Mouse (Mus musculus): ENCODE measurements around the gene Hba-x.
"Not testable (repeated sequence)": the region's sequence is repeated elsewhere in the genome, so short reads cannot be mapped to it uniquely, and the experiment has no call there.

Hba-x gene

GRCm38 (mm10) chr11:32250880-32251763 is 25.1 kb upstream of the Hba-x start:
- in situ Hi-C loops (cut with MseI, MboI), result no loop called here

GRCm38 (mm10) chr11:32253121-32253520 is 23.1 kb upstream of the Hba-x start:
- in situ Hi-C loops (cut with MseI, MboI), result no loop called here

- in situ Hi-C loops (cut with MseI, MboI), result no loop called here
Measured at GRCm38 (mm10) chr11:32256146-32256545, 20.1 kb upstream of the Hba-x start.

GRCm38 (mm10) chr11:32256566-32256965 is 19.6 kb upstream of the Hba-x start:
- in situ Hi-C loops (cut with MseI, MboI), result no loop called here

GRCm38 (mm10) chr11:32262674-32263415 is 13.4 kb upstream of the Hba-x start:
- in situ Hi-C loops (cut with MseI, MboI), result no loop called here

GRCm38 (mm10) chr11:32265117-32265738 is 11.0 kb upstream of the Hba-x start:
- in situ Hi-C loops (cut with MseI, MboI), result no loop called here

GRCm38 (mm10) chr11:32266194-32266593 is 10.0 kb upstream of the Hba-x start:
- in situ Hi-C loops (cut with MseI, MboI), result no loop called here

GRCm38 (mm10) chr11:32266776-32267175 is 9.4 kb upstream of the Hba-x start:
- in situ Hi-C loops (cut with MseI, MboI), result no loop called here

GRCm38 (mm10) chr11:32267188-32267884 is 8.9 kb upstream of the Hba-x start, which contains the start of gene Nprl3:
Gene Nprl3, minus strand, starts transcription at chr11:32267707.
- in situ Hi-C loops (cut with MseI, MboI), result no loop called here

- in situ Hi-C loops (cut with MseI, MboI), result no loop called here
Measured at GRCm38 (mm10) chr11:32267964-32268363, 8.2 kb upstream of the Hba-x start.

- in situ Hi-C loops (cut with MseI, MboI), result no loop called here
Measured at GRCm38 (mm10) chr11:32268952-32269351, 7.2 kb upstream of the Hba-x start.

- in situ Hi-C loops (cut with MseI, MboI), result no loop called here
Measured at GRCm38 (mm10) chr11:32271178-32271577, 5.0 kb upstream of the Hba-x start.

GRCm38 (mm10) chr11:32277736-32278457 is 1.7 kb downstream of the Hba-x start:
- in situ Hi-C loops (cut with MseI, MboI), result no loop called here

GRCm38 (mm10) chr11:32278458-32278957 is 2.3 kb downstream of the Hba-x start:
- in situ Hi-C loops (cut with MseI, MboI), result no loop called here

- in situ Hi-C loops (cut with MseI, MboI), result no loop called here
Measured at GRCm38 (mm10) chr11:32280646-32281045, 4.4 kb downstream of the Hba-x start.

GRCm38 (mm10) chr11:32281416-32282144 is 5.4 kb downstream of the Hba-x start:
- in situ Hi-C loops (cut with MseI, MboI), result no loop called here

- in situ Hi-C loops (cut with MseI, MboI), result not testable (repeated sequence)
Measured at GRCm38 (mm10) chr11:32283091-32283777, 7.0 kb downstream of the Hba-x start, which contains the start of gene Hba-a1. Gene Hba-a1, plus strand, starts transcription at chr11:32283511.

- in situ Hi-C loops (cut with MseI, MboI), result not testable (repeated sequence)
Measured at GRCm38 (mm10) chr11:32284582-32284981, 8.4 kb downstream of the Hba-x start.

All from mouse trophoblast stem cell (cell line).